Mouse (Mus musculus): Measurements from ENCODE around the gene Ina. TPM values are rescaled to one million over a fixed set of nuclear protein-coding genes. Genes with fewer than 3 reads are reported as not detected.

Gene Ina
- polyA plus RNA-seq (2017; shearing (Covaris generic)): not detected

GRCm38 (mm10) chr19:47014447-47015381 is at the start of gene Ina, which contains the start of gene Nt5c2:
Ina (plus strand) TSS chr19:47014698.
Nt5c2 (minus strand) TSS chr19:47015153.

GRCm38 (mm10) chr19:47050271-47051032 is 36.0 kb downstream of the Ina start, which contains the start of gene Pcgf6:
Pcgf6 (minus strand) TSS chr19:47050906.

GRCm38 (mm10) chr19:47067096-47067882 is 52.8 kb downstream of the Ina start, which contains the start of gene Taf5:
Taf5 (plus strand) TSS chr19:47067746.

Other genes with a start within 250 kb of the Ina start
- 68.4 TPM for gene Nt5c2, start 455 bp downstream of the Ina start, polyA plus RNA-seq (2017; shearing (Covaris generic))
- gene Pcgf6, start 36.2 kb downstream of the Ina start, polyA plus RNA-seq (2017; shearing (Covaris generic)): 5.4 TPM
- gene Taf5, start 53.0 kb downstream of the Ina start, polyA plus RNA-seq (2017; shearing (Covaris generic)): 1.2 TPM
- gene Usmg5, start 75.9 kb downstream of the Ina start, polyA plus RNA-seq (2017; shearing (Covaris generic)): 388 TPM
- gene Pdcd11, start 76.1 kb downstream of the Ina start, polyA plus RNA-seq (2017; shearing (Covaris generic)): 25.1 TPM
- 25.8 TPM for gene Calhm2, start 123.6 kb downstream of the Ina start, polyA plus RNA-seq (2017; shearing (Covaris generic))
- not detected for gene Calhm1, start 129.6 kb downstream of the Ina start, polyA plus RNA-seq (2017; shearing (Covaris generic))
- gene Calhm3, start 143.1 kb downstream of the Ina start, polyA plus RNA-seq (2017; shearing (Covaris generic)): not detected
- not detected for gene Neurl1a, start 164.1 kb downstream of the Ina start, polyA plus RNA-seq (2017; shearing (Covaris generic))